Mouse (Mus musculus) liver, embryonic 12.5 days (tissue): ENCODE data around the gene Acsl5. TPM values are rescaled to one million over a fixed set of nuclear protein-coding genes. Genes with fewer than 3 reads are reported as not detected.
A peak's percentile ranks its signal among the peaks of the same experiment; 100 is the strongest.

Experiments used
- ATAC-seq: fragments of 200-750 bp; cut with Nextera tagmentation; 2 replicates; pipeline ENCODE4 v1.8.0; 2017; ENCODE audit warnings: moderate number of reproducible peaks, mild to moderate bottlenecking, moderate library complexity
- H3K27ac ChIP-seq: fragments of 300-500 bp; sonication (generic); 2 replicates; pipeline ENCODE4 v1.5.1; 2016; ENCODE audit warnings: mild to moderate bottlenecking
- H3K27me3 ChIP-seq: fragments of 300-500 bp; sonication (generic); replicated peaks from 2 replicates; pipeline ENCODE4 v1.6.1; 2016; ENCODE audit warnings: mild to moderate bottlenecking, moderate library complexity
- H3K36me3 ChIP-seq: fragments of 300-500 bp; sonication (generic); 2 replicates; pipeline ENCODE4 v1.6.1; 2016; ENCODE audit warnings: mild to moderate bottlenecking, moderate library complexity
- H3K4me1 ChIP-seq: fragments of 300-500 bp; sonication (generic); 2 replicates; pipeline ENCODE4 v1.6.1; 2016
- H3K4me2 ChIP-seq: fragments of 300-500 bp; sonication (generic); 2 replicates; pipeline ENCODE4 v1.6.1; 2016; ENCODE audit warnings: mild to moderate bottlenecking, moderate library complexity
- H3K4me3 ChIP-seq: fragments of 300-500 bp; sonication (generic); 2 replicates; pipeline ENCODE4 v1.5.1; 2016; ENCODE audit warnings: mild to moderate bottlenecking, moderate library complexity
- H3K9ac ChIP-seq: fragments of 300-500 bp; sonication (generic); 2 replicates; pipeline ENCODE4 v1.6.1; 2016; ENCODE audit warnings: mild to moderate bottlenecking, moderate library complexity
- H3K9me3 ChIP-seq: fragments of 300-500 bp; sonication (generic); replicated peaks from 2 replicates; pipeline ENCODE4 v1.6.1; 2016; ENCODE audit warnings: mild to moderate bottlenecking, moderate library complexity
- WGBS: fragments of 180-500 bp; shearing (Covaris S2); methylation state at CpG from one replicate; pipeline ENCODE4 v1.1.7; 2016; ENCODE audit not compliant: insufficient replicate concordance; 5-methylcytosine and 5-hydroxymethylcytosine counted together
- polyA plus RNA-seq: library from polyadenylated mRNA; unstranded; fragments of >200 nt; fragmentation: Nextera tagmentation; extraction: Ambion mirVana; gene quantifications from 2 replicates; pipeline ENCODE4 v1.2.1, GENCODE M21; 2016

Acsl5 gene
- polyA plus RNA-seq, 1 experiment from 2014 or later = 115 TPM

DNA sequence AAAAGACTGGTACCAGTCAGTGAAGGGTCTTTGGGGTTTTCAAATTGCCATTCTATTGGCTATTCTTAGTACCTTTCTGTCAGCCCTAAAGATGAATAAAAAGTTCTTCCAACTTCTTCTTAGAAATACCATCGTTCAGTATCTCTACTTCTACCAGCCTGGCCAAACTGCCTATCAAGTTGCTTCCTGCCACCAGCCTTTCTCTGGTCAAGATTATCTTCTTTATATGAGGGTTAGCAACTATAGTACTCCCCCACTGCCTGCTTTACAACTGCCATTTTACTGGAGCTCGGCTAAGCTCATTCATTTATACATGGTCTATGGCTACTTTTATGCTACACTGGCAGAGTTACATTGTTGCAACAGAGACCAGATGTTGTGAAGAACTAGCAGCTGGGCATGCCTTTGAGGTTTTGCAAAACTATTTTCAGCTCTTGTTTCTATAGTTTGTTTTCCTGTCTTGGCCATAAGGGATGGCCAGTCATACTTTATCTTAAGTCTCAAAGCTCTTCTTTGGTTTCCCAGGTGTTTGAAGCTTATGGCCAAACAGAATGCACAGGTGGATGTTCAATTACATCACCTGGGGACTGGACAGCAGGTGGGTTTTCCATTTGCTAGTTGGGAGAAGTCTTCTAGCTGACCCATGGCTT lies 39.0 kb downstream of the Acsl5 start:
- 39% methylated on average over 2 of the region's 2 CpGs for WGBS
- H3K36me3 ChIP-seq = peaks cover 98% of the 10 kb centered on the region

DNA sequence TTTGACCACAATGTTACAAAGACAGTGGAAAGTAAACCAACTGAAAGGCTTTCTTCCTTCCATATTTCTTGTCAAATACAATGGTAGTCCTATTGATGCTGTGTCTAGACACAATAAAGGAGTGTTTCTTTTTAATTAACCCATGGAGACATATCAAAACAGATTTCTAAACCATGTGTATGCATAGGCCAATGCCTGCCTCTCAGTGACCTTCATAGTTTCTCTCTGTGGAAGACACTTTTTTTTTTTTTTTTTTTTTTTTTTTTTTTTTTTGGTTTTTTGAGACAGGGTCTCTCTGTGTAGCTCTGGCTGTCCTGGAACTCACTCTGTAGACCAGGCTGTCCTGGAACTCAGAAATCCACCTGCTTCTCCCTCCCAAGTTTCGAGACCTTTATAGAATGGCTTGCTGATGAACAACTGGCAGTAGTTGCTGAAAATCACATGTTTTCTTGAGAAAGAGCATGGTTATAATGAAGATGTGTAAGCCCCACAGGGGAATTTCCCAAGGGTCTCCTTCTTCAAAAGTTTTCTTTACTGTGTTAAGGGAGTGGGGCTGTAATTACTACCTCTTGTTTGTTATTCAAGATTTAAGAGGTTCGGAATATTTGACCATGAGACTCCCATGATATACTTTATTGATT lies 40.6 kb downstream of the Acsl5 start:
- Histone ChIP-seq H3K4me2 (no peak overlapping the region), H3K27me3 (no peaks in the 10 kb centered on the region), H3K27ac (no peak overlapping the region), H3K9ac (no peak overlapping the region; the same call in 1 of the 2 replicates), H3K9me3 (no peaks in the 10 kb centered on the region), H3K4me3 (no peak overlapping the region), H3K4me1 (peaks cover 58% of the 10 kb centered on the region), H3K36me3 (peaks cover 98% of the 10 kb centered on the region)
- 84% methylated on average over 2 of the region's 2 CpGs for WGBS
- no peak for ATAC-seq

More for the DNA sequence above, 39.0 kb downstream of the Acsl5 start:
- Histone ChIP-seq H3K9ac (no peak overlapping the region), H3K4me2 (no peak overlapping the region), H3K4me1 (peaks cover 63% of the 10 kb centered on the region), H3K27ac (peak overlapping the region; percentile 58), H3K9me3 (no peaks in the 10 kb centered on the region), H3K4me3 (no peak overlapping the region), H3K27me3 (no peaks in the 10 kb centered on the region)
- ATAC-seq = no peak

DNA sequence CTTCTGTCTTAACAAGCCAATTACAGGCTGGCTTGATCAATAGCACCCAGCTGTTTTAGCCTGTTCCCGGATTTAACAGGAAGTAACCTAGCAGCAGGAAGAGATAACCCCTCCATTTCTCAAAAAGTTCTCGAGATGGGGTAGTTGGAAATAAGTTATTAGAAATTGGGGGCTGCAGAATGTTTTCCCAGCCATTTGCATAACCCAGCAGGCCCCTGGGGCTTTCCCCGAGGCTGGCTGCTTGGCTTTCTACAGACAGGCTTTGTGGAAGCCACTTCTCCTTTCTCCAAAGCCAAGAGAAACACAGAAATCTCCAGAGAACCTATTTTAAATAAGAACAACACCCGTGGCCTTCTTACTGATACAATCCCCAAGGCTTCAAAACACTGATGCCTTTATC lies 41.4 kb downstream of the Acsl5 start:
- Histone ChIP-seq H3K9ac (peak overlapping the region; percentile 29; the same call in 1 of the 2 replicates), H3K4me3 (no peak overlapping the region), H3K4me2 (no peak overlapping the region), H3K27me3 (no peaks in the 10 kb centered on the region), H3K36me3 (peaks cover 97% of the 10 kb centered on the region), H3K9me3 (no peaks in the 10 kb centered on the region), H3K27ac (peak overlapping the region; percentile 64), H3K4me1 (peaks cover 58% of the 10 kb centered on the region)
- no peak for ATAC-seq
- whole genome bisulfite sequencing = 27% methylated on average over 4 of the region's 4 CpGs

DNA sequence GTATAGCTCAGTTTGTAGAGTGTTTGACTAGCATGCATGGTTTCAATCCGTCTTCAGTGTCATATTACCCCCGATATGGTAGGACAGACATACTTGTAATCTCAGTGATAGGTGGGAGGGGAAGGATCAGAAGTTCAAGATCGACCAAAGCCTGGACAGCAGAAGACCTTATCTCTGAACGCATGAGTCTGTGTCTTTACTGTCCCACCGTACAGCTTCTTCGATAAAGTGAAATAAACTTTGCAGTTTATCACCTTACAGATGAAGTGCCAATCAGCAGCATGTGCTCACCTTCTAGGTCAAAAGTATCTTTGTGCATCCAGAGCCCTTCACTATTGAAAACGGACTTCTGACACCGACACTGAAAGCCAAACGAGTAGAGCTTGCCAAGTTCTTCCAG lies 43.3 kb downstream of the Acsl5 start:
- Histone ChIP-seq H3K4me1 (peaks cover 54% of the 10 kb centered on the region), H3K9ac (no peak overlapping the region), H3K4me2 (0 out of 2 replicates have a peak overlapping the region, but pooled peaks have one; percentile 3), H3K4me3 (no peak overlapping the region), H3K27ac (peak overlapping the region; percentile 50), H3K36me3 (peaks cover 94% of the 10 kb centered on the region), H3K27me3 (no peaks in the 10 kb centered on the region), H3K9me3 (no peaks in the 10 kb centered on the region)
- ATAC-seq = peak; percentile 77
- 43% methylated on average over 9 of the region's 9 CpGs for WGBS

DNA sequence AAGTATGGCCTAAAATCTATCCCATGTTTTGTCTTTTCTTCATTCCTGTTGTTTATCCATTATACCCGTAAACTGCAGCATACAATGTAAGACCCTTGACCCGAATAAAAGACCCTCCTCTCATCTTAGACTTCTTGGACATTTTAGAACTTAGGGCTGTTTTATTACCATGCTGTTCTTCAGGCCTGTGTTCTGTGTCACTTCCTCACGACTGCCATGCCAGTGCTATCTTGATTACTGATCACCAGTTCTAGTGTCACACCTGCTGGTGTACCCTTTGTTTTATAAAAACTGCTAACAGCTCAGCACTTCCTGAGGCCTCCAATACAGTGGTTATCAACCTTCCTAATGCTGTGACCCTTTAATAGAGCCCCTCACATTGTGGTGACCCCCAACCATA lies 43.8 kb downstream of the Acsl5 start:
- H3K27me3 ChIP-seq = no peaks in the 10 kb centered on the region
- peaks cover 49% of the 10 kb centered on the region for H3K4me1 ChIP-seq
- H3K9me3 ChIP-seq = no peaks in the 10 kb centered on the region
- WGBS = 53% methylated on average over 3 of the region's 3 CpGs
- H3K4me3 ChIP-seq = no peak overlapping the region
- peak overlapping the region; percentile 50 for H3K27ac ChIP-seq
- ATAC-seq = peak; percentile 17; the same call in 1 of the 2 replicates
- 0 out of 2 replicates have a peak overlapping the region, but pooled peaks have one; percentile 3 for H3K4me2 ChIP-seq
- H3K36me3 ChIP-seq = peaks cover 93% of the 10 kb centered on the region
- H3K9ac ChIP-seq = no peak overlapping the region

DNA sequence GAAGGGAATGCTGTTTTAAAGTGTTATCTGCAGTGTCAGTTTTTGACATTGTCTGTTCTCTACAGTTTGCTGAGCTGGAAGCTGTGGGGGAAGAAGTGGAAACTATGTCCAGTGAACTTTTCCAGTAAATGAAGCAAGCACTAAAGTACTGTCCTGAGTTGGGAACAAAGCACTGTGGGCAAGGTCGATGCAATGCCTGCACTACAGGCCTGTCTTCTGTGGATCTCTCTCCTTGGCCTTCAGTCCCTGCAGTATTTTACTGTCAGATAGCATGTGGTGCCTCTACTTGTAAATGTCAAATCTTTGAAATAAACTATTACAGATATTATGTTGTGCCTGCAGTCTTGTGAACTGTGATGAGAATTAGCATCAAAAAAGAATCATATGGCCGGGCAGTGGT lies 44.6 kb downstream of the Acsl5 start:
- ATAC-seq = no peak
- Histone ChIP-seq H3K27ac (peak overlapping the region; percentile 45; the same call in 1 of the 2 replicates), H3K9ac (no peak overlapping the region), H3K9me3 (no peaks in the 10 kb centered on the region), H3K36me3 (peaks cover 93% of the 10 kb centered on the region), H3K4me2 (no peak overlapping the region), H3K4me1 (peaks cover 43% of the 10 kb centered on the region), H3K4me3 (no peak overlapping the region), H3K27me3 (no peaks in the 10 kb centered on the region)
- WGBS = 77% methylated on average over 2 of the region's 2 CpGs

DNA sequence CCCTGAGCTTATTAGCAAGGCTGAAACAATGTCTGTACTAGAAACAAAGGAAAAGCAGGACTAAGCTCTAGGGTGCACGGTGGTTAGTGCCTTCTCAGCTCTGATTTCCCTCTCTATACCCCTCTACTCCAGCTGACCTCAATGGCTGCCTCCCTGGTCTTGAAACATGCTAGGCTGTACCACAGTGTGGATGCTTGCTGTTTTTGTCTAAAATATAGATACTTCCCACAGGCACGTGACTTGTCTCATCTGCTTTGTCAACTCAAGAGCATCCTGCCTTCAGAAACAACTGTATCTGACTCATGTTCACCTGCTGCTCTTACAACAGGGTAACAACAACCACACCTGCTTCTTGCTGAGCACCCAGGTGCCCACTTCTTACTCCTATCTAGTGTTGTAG lies 45.8 kb downstream of the Acsl5 start:
- Histone ChIP-seq H3K4me3 (no peak overlapping the region), H3K27ac (0 out of 2 replicates have a peak overlapping the region, but pooled peaks have one; percentile 5), H3K4me1 (peaks cover 42% of the 10 kb centered on the region), H3K36me3 (peaks cover 95% of the 10 kb centered on the region), H3K9ac (no peak overlapping the region), H3K4me2 (no peak overlapping the region), H3K9me3 (no peaks in the 10 kb centered on the region), H3K27me3 (no peaks in the 10 kb centered on the region)
- ATAC-seq = no peak
- WGBS = 83% methylated on average over 2 of the region's 2 CpGs

DNA sequence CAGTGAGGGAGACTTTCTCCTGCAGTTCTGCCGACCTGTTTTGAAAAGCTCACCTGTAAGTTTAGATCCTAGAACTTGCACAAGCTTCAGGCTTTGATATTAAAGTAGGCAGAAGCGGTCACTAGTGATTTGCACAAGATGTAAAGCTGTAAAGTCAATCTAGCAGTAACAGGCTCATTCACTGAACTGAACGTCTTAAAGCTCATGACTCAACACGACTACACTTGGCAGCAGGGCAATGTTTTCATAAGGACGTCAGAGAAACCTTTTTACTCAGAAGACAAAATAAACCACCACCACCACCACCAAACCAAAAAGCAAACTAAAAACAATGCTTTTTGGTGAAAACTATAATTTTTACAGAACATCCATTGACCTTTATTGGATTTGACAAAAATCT lies 46.2 kb downstream of the Acsl5 start:
- no peak overlapping the region for H3K4me2 ChIP-seq
- H3K9me3 ChIP-seq = no peaks in the 10 kb centered on the region
- H3K27ac ChIP-seq = no peak overlapping the region
- no peak for ATAC-seq
- no peaks in the 10 kb centered on the region for H3K27me3 ChIP-seq
- peaks cover 95% of the 10 kb centered on the region for H3K36me3 ChIP-seq
- H3K4me3 ChIP-seq = no peak overlapping the region
- WGBS = 75% methylated on average over 5 of the region's 5 CpGs
- H3K4me1 ChIP-seq = peaks cover 37% of the 10 kb centered on the region
- no peak overlapping the region for H3K9ac ChIP-seq

DNA sequence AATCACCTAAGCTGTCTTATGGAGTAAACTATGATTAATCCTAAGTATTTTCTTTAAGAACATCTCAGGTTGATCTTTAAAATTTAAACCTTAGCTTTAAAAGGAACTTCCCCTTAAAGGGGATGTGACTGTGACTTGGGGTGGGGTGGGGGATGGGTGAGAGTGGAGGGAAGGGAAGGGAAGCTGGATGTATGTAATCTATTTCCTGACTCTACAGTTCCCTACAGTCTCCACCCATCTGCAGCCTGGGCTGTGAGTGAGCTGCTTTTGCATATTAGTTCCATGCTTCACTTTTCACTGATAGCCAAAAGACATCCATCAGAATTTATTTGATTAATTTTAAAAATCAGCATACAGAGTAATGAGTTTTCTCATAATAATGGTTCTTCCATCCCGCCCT lies 47.6 kb downstream of the Acsl5 start:
- H3K9ac ChIP-seq = no peak overlapping the region

DNA sequence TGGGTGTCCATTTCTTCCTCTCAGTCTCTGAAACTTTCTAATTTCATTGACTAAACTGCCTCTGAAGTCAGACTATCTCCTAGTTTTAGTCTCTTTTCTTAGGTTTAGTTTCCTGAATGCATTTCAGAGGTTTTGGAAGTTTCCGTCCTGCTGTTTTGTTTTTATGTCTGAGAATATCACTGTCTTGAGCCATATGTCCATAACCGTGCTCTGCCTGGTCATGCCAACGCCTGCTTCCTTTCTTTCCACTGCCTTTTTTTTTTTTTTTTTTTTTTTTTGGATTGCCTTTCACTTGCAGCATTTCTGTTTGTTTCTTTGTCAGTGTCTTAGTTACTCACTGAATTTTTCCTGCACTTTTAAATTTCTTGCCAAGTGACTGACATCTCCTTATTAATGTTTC lies 48.8 kb downstream of the Acsl5 start:
- 83% methylated on average over 3 of the region's 3 CpGs for WGBS

More for the DNA sequence above, 47.6 kb downstream of the Acsl5 start:
- H3K27me3 ChIP-seq = no peaks in the 10 kb centered on the region
- no peaks in the 10 kb centered on the region for H3K9me3 ChIP-seq
- no peak for ATAC-seq
- H3K4me1 ChIP-seq = peaks cover 24% of the 10 kb centered on the region
- no peak overlapping the region for H3K27ac ChIP-seq
- no peak overlapping the region for H3K4me2 ChIP-seq
- WGBS = 87% methylated on average over 1 of the region's 1 CpGs
- H3K4me3 ChIP-seq = no peak overlapping the region
- H3K36me3 ChIP-seq = peaks cover 95% of the 10 kb centered on the region

DNA sequence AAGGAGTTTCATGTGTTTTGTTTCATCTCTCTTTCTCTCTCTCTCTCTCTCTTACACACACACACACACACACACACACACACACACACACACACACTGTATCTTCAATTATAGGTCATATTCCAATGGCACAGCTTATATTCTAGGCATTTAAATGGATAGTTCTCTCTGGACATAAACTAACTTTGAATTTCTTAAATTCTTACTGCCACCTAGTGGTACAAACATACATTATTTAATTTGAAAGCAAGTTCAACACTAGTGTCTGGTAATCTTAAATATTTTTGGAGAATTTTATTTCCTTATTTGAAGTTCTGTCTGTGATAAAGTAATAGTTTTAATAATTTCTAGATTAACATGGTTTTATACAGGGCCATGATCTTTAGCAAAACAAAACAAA lies 53.3 kb downstream of the Acsl5 start:
- ATAC-seq = no peak
- Histone ChIP-seq H3K4me1 (no peaks in the 10 kb centered on the region), H3K9me3 (no peaks in the 10 kb centered on the region), H3K27me3 (no peaks in the 10 kb centered on the region), H3K4me3 (no peak overlapping the region), H3K36me3 (peaks cover 89% of the 10 kb centered on the region), H3K9ac (no peak overlapping the region), H3K27ac (peak overlapping the region; percentile 37; the same call in 1 of the 2 replicates), H3K4me2 (no peak overlapping the region)

More for the DNA sequence above, 48.8 kb downstream of the Acsl5 start:
- peaks cover 12% of the 10 kb centered on the region for H3K4me1 ChIP-seq
- H3K9ac ChIP-seq = no peak overlapping the region
- ATAC-seq = no peak
- H3K36me3 ChIP-seq = peaks cover 91% of the 10 kb centered on the region
- H3K9me3 ChIP-seq = no peaks in the 10 kb centered on the region
- H3K27ac ChIP-seq = no peak overlapping the region
- no peak overlapping the region for H3K4me3 ChIP-seq
- no peak overlapping the region for H3K4me2 ChIP-seq
- H3K27me3 ChIP-seq = no peaks in the 10 kb centered on the region

DNA sequence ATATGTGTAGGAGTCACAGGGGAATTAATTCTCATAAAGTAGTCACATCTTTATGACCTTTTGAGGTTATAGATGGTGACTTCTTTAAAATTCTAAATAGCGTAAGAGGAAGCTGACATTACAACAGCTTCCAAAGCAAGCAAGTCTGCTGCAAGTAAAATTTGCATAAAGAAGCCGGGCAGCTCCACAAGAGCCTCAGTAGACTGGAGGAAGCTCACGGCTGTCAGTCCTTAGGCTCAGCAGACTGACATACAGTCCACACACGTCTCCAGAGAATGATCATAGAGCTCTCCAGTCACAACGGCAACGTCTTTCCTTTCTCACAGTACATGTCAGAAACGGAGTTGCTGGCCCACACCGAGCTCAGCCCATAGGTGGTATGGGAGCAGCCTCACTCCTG lies 60.1 kb downstream of the Acsl5 start:
- Histone ChIP-seq H3K27ac (no peak overlapping the region), H3K4me1 (peaks cover 31% of the 10 kb centered on the region), H3K9me3 (no peaks in the 10 kb centered on the region), H3K4me3 (no peak overlapping the region), H3K36me3 (peaks cover 66% of the 10 kb centered on the region), H3K4me2 (no peak overlapping the region), H3K27me3 (no peaks in the 10 kb centered on the region), H3K9ac (no peak overlapping the region)
- no peak for ATAC-seq
- WGBS = 88% methylated on average over 8 of the region's 8 CpGs
